Mouse (Mus musculus): ENCODE data around the gene Ppp2r5a. TPM values are rescaled to one million over a fixed set of nuclear protein-coding genes. Genes with fewer than 3 reads are reported as not detected.
"Not testable (repeated sequence)": the region's sequence is repeated elsewhere in the genome, so short reads cannot be mapped to it uniquely, and the experiment has no call there.

Ppp2r5a gene
- polyA plus RNA-seq, 1 experiment, result 46.6 TPM

DNA sequence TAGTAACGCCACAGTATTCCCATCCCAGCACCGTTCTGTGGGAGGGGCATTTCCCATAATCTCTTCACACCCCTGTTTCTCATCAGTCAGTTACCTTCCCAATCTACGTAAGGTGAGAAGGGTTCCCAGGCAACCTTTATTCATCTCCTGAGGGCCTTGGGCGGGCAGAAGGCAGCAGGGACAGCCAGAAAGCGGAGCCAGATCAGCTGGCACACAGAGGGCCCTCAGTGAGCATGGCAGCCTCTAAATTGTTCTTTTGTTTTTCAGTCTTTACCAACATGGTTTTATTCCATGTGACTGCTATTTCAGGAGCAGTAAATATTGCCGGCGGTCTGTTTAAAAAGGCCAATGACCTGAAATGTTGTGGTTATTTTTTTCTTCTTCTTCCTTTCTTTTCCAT lies 27.0 kb upstream of the Ppp2r5a start:
- H3K4me1 ChIP-seq (ENCODE audit: control insufficient read depth, insufficient read depth, insufficient read length, low read length), result no peaks in the 10 kb centered on the region
- H3K4me3 ChIP-seq (ENCODE audit: low read depth, low read length), result no peak overlapping the region
- TF ChIP-seq CTCF (IDR thresholded peaks at IDR 0.05; ENCODE audit: extremely low read depth, insufficient read length, insufficient replicate concordance, low read depth, low read length), result no peak
- no peak for TF ChIP-seq POLR2A (IDR thresholded peaks at IDR 0.05; ENCODE audit: low read depth, low read length)
- WGBS, result 85% methylated on average over 7 of the region's 7 CpGs
- no peak overlapping the region for H3K27ac ChIP-seq (ENCODE audit: insufficient read depth, low read depth, low read length)
- no peaks in the 10 kb centered on the region for H3K36me3 ChIP-seq (ENCODE audit: control insufficient read depth, insufficient read depth, low read length)
- H3K27me3 ChIP-seq (ENCODE audit: control insufficient read depth, insufficient read depth, low read length), result no peaks in the 10 kb centered on the region

- TF ChIP-seq POLR2A (IDR thresholded peaks at IDR 0.05; ENCODE audit: low read depth, low read length), result no peak
- TF ChIP-seq CTCF (IDR thresholded peaks at IDR 0.05; ENCODE audit: extremely low read depth, insufficient read length, insufficient replicate concordance, low read depth, low read length), result no peak
- WGBS, result 51% methylated on average over 7 of the region's 7 CpGs
Measured at GRCm38 (mm10) chr1:191425884-191426283, 22.8 kb upstream of the Ppp2r5a start.

DNA sequence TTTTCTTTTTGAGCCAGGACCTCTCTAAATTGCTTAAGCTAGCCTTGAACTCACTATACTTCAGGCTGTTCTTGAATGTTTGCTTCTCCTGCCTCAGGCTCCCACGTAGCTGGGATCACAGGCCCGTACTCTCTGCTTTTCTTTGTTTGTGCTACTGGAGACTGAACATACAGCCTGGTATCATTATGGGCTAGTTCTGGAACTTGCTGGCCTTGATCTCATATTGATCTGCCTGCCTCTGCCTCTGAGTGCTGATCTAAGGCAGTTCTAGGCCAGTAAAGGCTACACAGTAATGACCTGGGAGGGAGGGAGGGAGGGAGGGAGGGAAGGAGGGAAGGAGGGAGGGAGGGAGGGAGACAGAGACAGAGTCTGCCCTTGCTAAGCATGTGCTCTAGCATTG lies 20.1 kb upstream of the Ppp2r5a start:
- Histone ChIP-seq H3K27me3 (ENCODE audit: control insufficient read depth, insufficient read depth, low read length) (no peaks in the 10 kb centered on the region), H3K4me1 (ENCODE audit: control insufficient read depth, insufficient read depth, insufficient read length, low read length) (peaks cover 13% of the 10 kb centered on the region; the same call in 1 of the 2 replicates), H3K4me3 (ENCODE audit: low read depth, low read length) (no peak overlapping the region), H3K36me3 (ENCODE audit: control insufficient read depth, insufficient read depth, low read length) (no peaks in the 10 kb centered on the region), H3K27ac (ENCODE audit: insufficient read depth, low read depth, low read length) (no peak overlapping the region)
- 92% methylated on average over 2 of the region's 2 CpGs for WGBS
- no peak for TF ChIP-seq CTCF (IDR thresholded peaks at IDR 0.05; ENCODE audit: extremely low read depth, insufficient read length, insufficient replicate concordance, low read depth, low read length)

More at GRCm38 (mm10) chr1:191425884-191426283, 22.8 kb upstream of the Ppp2r5a start:
- Histone ChIP-seq H3K4me1 (ENCODE audit: control insufficient read depth, insufficient read depth, insufficient read length, low read length) (peaks cover 10% of the 10 kb centered on the region; the same call in 1 of the 2 replicates), H3K36me3 (ENCODE audit: control insufficient read depth, insufficient read depth, low read length) (no peaks in the 10 kb centered on the region), H3K27ac (ENCODE audit: insufficient read depth, low read depth, low read length) (no peak overlapping the region), H3K4me3 (ENCODE audit: low read depth, low read length) (no peak overlapping the region), H3K27me3 (ENCODE audit: control insufficient read depth, insufficient read depth, low read length) (no peaks in the 10 kb centered on the region)

DNA sequence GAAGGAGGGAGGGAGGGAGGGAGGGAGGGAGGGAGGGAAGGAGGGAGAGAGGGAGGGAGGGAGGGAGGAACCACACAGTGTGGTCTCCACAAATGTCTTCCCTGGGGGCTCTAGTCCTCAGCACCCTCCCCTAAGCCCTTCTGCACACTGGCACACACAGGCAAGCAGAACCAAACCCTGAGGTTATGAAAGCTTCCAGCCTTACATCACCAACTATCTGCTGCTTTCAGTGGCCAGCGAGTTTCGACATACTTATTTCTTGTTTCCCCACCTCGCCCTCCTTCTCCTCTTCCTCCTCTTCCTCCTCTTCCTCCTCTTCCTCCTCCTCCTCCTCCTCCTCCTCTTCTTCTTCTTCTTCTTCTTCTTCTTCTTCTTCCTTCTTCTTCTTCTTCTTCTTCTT lies 19.6 kb upstream of the Ppp2r5a start:
- not testable (repeated sequence) for H3K36me3 ChIP-seq (ENCODE audit: control insufficient read depth, insufficient read depth, low read length); H3K27me3 ChIP-seq (ENCODE audit: control insufficient read depth, insufficient read depth, low read length); H3K4me3 ChIP-seq (ENCODE audit: low read depth, low read length); H3K27ac ChIP-seq (ENCODE audit: insufficient read depth, low read depth, low read length)
- peaks cover 13% of the 10 kb centered on the region; the same call in 1 of the 2 replicates for H3K4me1 ChIP-seq (ENCODE audit: control insufficient read depth, insufficient read depth, insufficient read length, low read length)
- 69% methylated on average over 3 of the region's 3 CpGs for WGBS

GRCm38 (mm10) chr1:191422164-191422563 lies 19.1 kb upstream of the Ppp2r5a start:
- 44% methylated on average over 4 of the region's 4 CpGs for WGBS
- H3K27me3 ChIP-seq (ENCODE audit: control insufficient read depth, insufficient read depth, low read length), result no peaks in the 10 kb centered on the region
- no peak for TF ChIP-seq CTCF (IDR thresholded peaks at IDR 0.05; ENCODE audit: extremely low read depth, insufficient read length, insufficient replicate concordance, low read depth, low read length)
- no peak for TF ChIP-seq POLR2A (IDR thresholded peaks at IDR 0.05; ENCODE audit: low read depth, low read length)
- H3K36me3 ChIP-seq (ENCODE audit: control insufficient read depth, insufficient read depth, low read length), result no peaks in the 10 kb centered on the region
- H3K4me3 ChIP-seq (ENCODE audit: low read depth, low read length), result no peak overlapping the region
- peak overlapping the region; percentile 60 for H3K27ac ChIP-seq (ENCODE audit: insufficient read depth, low read depth, low read length)
- H3K4me1 ChIP-seq (ENCODE audit: control insufficient read depth, insufficient read depth, insufficient read length, low read length), result peaks cover 13% of the 10 kb centered on the region; the same call in 1 of the 2 replicates

DNA sequence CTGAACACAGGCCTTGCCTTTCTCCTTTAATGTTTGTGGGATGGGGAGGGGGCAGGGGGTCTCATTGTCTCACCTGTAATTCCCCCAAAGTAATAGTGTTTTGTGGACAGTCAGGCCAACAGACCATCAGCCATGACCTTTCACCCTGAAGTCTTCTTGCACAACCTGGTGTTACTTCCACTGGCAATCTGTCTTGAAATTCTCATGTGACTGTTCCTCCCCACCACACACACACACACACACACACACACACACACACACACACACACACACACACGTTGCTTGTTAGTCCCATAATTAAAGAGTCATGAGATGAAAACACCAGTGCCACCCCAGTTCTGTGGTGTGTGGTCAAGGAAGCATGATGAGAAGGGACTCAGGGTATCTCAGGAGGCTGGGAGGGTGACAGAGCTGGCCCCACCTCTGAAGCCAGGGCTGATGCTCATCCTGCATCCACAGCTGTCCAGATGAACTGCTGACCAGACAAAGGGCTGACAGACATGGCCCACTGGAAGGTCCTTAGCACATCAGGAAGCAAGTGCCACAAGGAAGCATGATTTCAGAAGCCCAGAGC lies 18.4 kb upstream of the Ppp2r5a start:
- peaks cover 16% of the 10 kb centered on the region; the same call in 1 of the 2 replicates for H3K4me1 ChIP-seq (ENCODE audit: control insufficient read depth, insufficient read depth, insufficient read length, low read length)
- TF ChIP-seq CTCF (IDR thresholded peaks at IDR 0.05; ENCODE audit: extremely low read depth, insufficient read length, insufficient replicate concordance, low read depth, low read length) (no peak), POLR2A (IDR thresholded peaks at IDR 0.05; ENCODE audit: low read depth, low read length) (no peak)
- WGBS, result 63% methylated on average over 1 of the region's 1 CpGs
- no peaks in the 10 kb centered on the region for H3K27me3 ChIP-seq (ENCODE audit: control insufficient read depth, insufficient read depth, low read length)
- H3K27ac ChIP-seq (ENCODE audit: insufficient read depth, low read depth, low read length), result peak overlapping the region; percentile 60
- no peaks in the 10 kb centered on the region for H3K36me3 ChIP-seq (ENCODE audit: control insufficient read depth, insufficient read depth, low read length)
- H3K4me3 ChIP-seq (ENCODE audit: low read depth, low read length), result no peak overlapping the region

GRCm38 (mm10) chr1:191420930-191421404 lies 17.9 kb upstream of the Ppp2r5a start:
- Histone ChIP-seq H3K36me3 (ENCODE audit: control insufficient read depth, insufficient read depth, low read length) (no peaks in the 10 kb centered on the region), H3K27ac (ENCODE audit: insufficient read depth, low read depth, low read length) (peak overlapping the region; percentile 51)
- WGBS, result 70% methylated on average over 6 of the region's 6 CpGs

More at GRCm38 (mm10) chr1:191420930-191421404, 17.9 kb upstream of the Ppp2r5a start:
- Histone ChIP-seq H3K4me3 (ENCODE audit: low read depth, low read length) (no peak overlapping the region), H3K4me1 (ENCODE audit: control insufficient read depth, insufficient read depth, insufficient read length, low read length) (peaks cover 16% of the 10 kb centered on the region; the same call in 1 of the 2 replicates), H3K27me3 (ENCODE audit: control insufficient read depth, insufficient read depth, low read length) (no peaks in the 10 kb centered on the region)
- TF ChIP-seq POLR2A (IDR thresholded peaks at IDR 0.05; ENCODE audit: low read depth, low read length) (no peak), CTCF (IDR thresholded peaks at IDR 0.05; ENCODE audit: extremely low read depth, insufficient read length, insufficient replicate concordance, low read depth, low read length) (no peak)
